Mouse (Mus musculus) midbrain, embryonic 10.5 days (tissue): Measurements from ENCODE around the gene Tusc2. TPM values are rescaled to one million over a fixed set of nuclear protein-coding genes. Genes with fewer than 3 reads are reported as not detected.

Experiments used
- DNase-seq: peaks from one replicate; pipeline ENCODE4 v3.0.0-alpha.2; 2017; ENCODE audit warnings: low spot score
- H3K27ac ChIP-seq: fragments of 300-500 bp; sonication (generic); replicated peaks from 2 replicates; pipeline ENCODE4 v1.5.1; 2016; ENCODE audit warnings: mild to moderate bottlenecking
- H3K27me3 ChIP-seq: fragments of 300-500 bp; sonication (generic); 2 replicates; pipeline ENCODE4 v1.6.1; 2016; ENCODE audit warnings: low read depth, mild to moderate bottlenecking; ENCODE audit not compliant: poor library complexity, severe bottlenecking
- H3K36me3 ChIP-seq: fragments of 300-500 bp; sonication (generic); 2 replicates; pipeline ENCODE4 v1.6.1; 2016; ENCODE audit warnings: mild to moderate bottlenecking, moderate library complexity
- H3K4me1 ChIP-seq: fragments of 300-500 bp; sonication (generic); 2 replicates; pipeline ENCODE4 v1.6.1; 2016
- H3K4me3 ChIP-seq: fragments of 300-500 bp; sonication (generic); 2 replicates; pipeline ENCODE4 v1.5.1; 2016; ENCODE audit warnings: mild to moderate bottlenecking, moderate library complexity
- H3K9me3 ChIP-seq: fragments of 300-500 bp; sonication (generic); replicated peaks from 2 replicates; pipeline ENCODE4 v1.6.1; 2016; ENCODE audit warnings: mild to moderate bottlenecking
- WGBS: fragments of 180-500 bp; shearing (Covaris S2); methylation state at CpG from one replicate; pipeline ENCODE4 v1.1.7; 2016; 5-methylcytosine and 5-hydroxymethylcytosine counted together
- polyA plus RNA-seq: library from polyadenylated mRNA; unstranded; fragments of >200 nt; fragmentation: Nextera tagmentation; extraction: Ambion mirVana; gene quantifications from 2 replicates; pipeline ENCODE4 v1.2.1, GENCODE M21; 2016

Tusc2 gene
- polyA plus RNA-seq, 1 experiment from 2014 or later: 79.2 TPM

DNA sequence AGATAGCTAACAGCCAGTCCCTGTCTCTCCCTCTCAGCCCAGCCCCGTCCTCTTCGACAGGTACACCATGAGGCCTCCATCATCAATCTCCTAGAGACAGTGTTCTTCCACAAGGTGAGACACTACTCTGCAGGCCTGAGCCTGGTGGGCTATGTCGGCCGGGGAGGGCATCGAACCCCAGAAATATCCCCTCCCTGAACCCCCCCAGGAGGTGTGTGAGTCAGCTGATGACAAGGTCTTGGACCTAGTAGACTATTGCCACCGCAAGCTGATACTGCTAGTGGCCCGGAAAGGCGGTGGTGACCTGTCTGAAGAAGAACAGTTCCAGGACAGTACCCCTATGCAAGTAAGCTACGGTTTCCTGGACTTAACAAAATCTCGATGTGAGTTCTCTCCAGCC lies 14.2 kb upstream of the Tusc2 start:
- no peak for DNase-seq
- H3K27ac ChIP-seq: no peak overlapping the region
- no peaks in the 10 kb centered on the region for H3K9me3 ChIP-seq
- peaks cover 71% of the 10 kb centered on the region for H3K4me1 ChIP-seq
- H3K4me3 ChIP-seq: no peak overlapping the region
- peaks cover 63% of the 10 kb centered on the region for H3K27me3 ChIP-seq
- H3K36me3 ChIP-seq: peaks cover 16% of the 10 kb centered on the region
- WGBS: 90% methylated on average over 10 of the region's 10 CpGs

DNA sequence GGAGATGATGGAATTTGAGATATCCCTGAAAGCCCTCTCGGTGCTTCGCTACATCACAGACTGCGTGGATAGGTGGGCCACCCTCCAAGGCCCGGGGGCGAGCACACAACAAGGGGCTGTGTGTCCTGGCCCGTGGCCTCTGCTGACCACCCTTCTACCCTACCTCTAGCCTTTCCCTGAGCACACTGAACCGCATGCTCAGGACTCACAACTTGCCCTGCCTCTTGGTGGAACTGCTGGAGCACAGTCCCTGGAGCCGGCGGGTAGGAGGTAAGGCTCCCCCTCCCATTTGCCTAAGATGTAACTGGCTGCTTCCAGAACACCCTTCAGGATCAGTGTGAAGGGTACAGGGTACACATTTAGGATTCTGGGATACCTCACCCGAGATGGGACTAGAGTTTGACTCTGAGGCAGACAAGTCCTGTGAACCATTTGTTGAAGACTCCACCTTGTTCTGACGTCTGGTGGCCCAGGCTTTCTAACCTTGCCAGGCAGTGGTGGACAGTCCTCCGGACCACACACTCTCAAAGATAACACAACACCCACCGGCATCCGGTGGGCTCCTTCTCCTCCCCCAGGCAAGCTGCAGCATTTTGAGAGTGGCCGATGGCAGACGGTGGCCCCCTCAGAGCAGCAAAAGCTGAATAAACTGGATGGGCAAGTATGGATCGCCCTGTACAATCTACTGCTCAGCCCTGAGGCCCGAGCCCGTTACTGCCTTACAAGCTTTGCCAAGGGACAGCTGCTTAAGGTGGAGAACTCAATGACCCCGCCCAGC lies 13.6 kb upstream of the Tusc2 start:
- H3K9me3 ChIP-seq: no peaks in the 10 kb centered on the region
- peaks cover 76% of the 10 kb centered on the region for H3K4me1 ChIP-seq
- H3K27me3 ChIP-seq: peaks cover 63% of the 10 kb centered on the region
- 89% methylated on average over 20 of the region's 20 CpGs for WGBS
- no peak for DNase-seq
- H3K36me3 ChIP-seq: peaks cover 9% of the 10 kb centered on the region
- 0 out of 2 replicates have a peak overlapping the region, but pooled peaks have one; percentile 58 for H3K4me3 ChIP-seq
- H3K27ac ChIP-seq: no peak overlapping the region

DNA sequence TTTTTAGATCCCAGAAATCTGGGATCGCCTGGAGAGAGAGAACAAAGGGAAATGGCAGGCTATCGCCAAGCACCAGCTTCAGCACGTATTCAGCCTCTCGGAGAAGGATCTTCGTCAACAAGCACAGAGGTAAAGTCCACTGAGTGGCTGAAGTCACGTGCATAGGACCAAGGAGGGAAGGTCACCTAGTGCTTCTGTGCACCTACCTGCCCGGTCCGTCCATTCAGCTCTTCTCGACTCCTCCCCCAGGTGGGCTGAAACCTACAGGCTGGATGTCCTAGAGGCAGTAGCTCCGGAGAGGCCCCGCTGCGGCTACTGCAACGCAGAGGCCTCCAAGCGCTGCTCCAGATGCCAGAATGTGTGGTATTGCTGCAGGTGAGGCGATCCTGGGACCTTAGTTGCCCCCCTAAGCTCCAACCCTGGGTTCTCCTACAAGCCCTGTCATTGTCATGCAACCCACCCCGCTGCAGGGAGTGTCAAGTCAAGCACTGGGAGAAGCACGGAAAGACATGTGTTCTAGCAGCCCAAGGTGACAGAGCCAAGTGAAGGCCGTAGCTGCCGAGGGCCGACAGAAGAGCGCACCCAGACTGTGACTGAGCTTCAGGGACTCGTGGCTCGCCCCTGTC lies 12.5 kb upstream of the Tusc2 start:
- Histone ChIP-seq H3K36me3 (no peaks in the 10 kb centered on the region), H3K4me3 (peak overlapping the region; percentile 58), H3K27me3 (peaks cover 63% of the 10 kb centered on the region), H3K27ac (peak overlapping the region; percentile 80), H3K9me3 (no peaks in the 10 kb centered on the region), H3K4me1 (peaks cover 81% of the 10 kb centered on the region)
- WGBS: 17% methylated on average over 23 of the region's 23 CpGs
- no peak for DNase-seq

DNA sequence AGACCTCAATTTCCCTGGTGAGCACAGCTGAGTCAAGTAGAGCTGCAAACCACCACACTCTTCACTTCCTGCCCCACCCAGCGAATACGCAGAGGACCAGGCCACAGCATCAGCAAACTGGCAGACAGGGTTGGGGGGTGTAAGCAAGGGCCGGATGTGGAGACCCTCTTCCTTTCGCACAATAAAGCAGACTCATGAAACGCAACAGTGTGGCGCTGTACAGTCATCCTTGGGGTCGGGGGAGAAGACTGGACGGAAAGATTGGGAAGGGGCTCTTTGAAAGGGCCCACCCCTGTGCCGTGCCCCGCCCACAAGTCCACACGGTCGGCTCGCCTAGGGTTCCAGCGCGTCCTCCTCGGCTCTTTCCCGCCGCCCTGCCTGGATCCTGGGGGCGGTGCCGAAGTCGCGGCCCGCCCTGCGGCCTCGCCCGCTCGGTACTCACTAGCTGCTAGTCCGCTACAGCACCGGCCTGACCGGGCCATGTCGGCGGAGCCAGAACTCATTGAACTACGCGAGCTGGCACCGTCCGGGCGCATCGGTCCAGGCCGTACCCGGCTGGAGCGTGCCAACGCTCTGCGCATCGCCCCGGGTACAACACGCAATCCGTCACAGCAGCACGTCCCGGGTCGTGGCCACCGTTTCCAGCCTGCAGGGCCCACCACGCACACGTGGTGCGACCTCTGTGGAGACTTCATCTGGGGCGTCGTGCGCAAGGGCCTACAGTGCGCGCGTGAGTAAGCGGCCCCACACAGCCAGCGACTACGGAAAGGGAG lies 11.8 kb upstream of the Tusc2 start, which contains the start of gene Rassf1:
Gene Rassf1 (plus strand): TSS at position 439 of the 773 bp plus-strand sequence.
- peak; percentile 76 for DNase-seq
- H3K27me3 ChIP-seq: peaks cover 63% of the 10 kb centered on the region
- H3K36me3 ChIP-seq: peaks cover under 1% of the 10 kb centered on the region; the same call in 1 of the 2 replicates
- WGBS: under 1% methylated on average over 61 of the region's 63 CpGs
- peaks cover 82% of the 10 kb centered on the region for H3K4me1 ChIP-seq
- H3K4me3 ChIP-seq: peak within 1 kb of the TSS; percentile 58
- peak within 1 kb of the TSS; percentile 80 for H3K27ac ChIP-seq
- H3K9me3 ChIP-seq: no peaks in the 10 kb centered on the region

DNA sequence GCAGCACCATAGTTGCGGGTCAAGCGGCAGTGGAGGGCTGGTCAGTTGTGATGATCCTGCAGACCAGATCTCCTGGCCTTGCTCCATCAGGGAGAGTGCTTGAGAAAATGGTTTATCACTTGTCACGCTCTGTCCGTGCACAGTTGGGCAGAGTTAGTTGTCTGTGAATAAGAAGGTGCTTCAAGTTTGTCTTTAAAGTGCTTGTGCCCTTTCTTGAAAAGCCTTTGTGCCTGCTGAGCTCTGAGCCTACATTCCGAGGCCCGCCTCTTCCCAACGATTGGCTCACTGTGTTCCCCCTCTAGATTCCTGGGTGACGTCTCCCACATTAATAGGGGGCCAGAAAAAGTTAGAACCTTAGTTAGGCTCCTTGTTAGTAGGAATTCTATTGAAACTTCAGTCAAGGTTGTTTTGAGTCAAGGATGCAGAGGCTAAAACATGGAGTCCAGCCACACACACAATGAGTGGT lies 11.1 kb upstream of the Tusc2 start:
- no peak for DNase-seq
- Histone ChIP-seq H3K4me1 (peaks cover 82% of the 10 kb centered on the region), H3K27me3 (peaks cover 63% of the 10 kb centered on the region), H3K9me3 (no peaks in the 10 kb centered on the region), H3K36me3 (peaks cover 6% of the 10 kb centered on the region), H3K27ac (peak overlapping the region; percentile 80), H3K4me3 (peak overlapping the region; percentile 58)
- 3% methylated on average over 8 of the region's 8 CpGs for WGBS

DNA sequence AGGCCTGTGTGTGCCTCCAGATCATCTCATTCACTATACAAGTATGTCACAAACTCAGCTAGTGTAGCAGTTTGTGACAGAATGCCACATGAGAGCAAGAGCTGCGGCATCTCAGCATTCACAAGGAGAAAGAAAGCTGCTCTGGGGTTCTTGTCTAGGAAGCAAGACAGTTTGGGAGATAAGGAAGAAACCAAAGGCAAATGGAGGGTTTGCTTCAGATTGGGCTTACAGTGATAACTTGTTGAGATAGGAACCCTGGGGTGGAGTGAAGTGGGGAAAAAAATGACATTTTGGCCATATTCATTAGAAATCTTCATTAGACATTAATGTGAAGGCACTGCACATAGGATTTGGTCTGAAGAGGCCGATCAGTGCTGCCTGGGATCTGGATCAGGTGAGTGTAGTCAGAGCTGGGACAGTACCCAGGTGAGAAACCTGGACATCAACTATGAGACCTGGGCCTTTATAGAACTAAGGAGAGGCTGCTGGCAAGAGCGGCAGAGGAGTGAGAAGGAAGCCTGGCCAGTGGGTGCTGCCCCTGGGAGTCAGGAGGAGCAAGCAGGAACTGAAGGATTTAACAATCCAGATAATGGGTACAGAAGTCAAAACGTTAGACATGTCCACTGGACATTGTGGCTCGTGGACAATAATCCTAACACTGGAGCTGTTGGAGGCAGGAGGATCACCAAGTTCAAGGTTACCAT lies 10.2 kb upstream of the Tusc2 start:
- Histone ChIP-seq H3K4me3 (peak overlapping the region; percentile 88), H3K27ac (no peak overlapping the region), H3K4me1 (peaks cover 73% of the 10 kb centered on the region), H3K9me3 (no peaks in the 10 kb centered on the region), H3K27me3 (peaks cover 58% of the 10 kb centered on the region), H3K36me3 (peaks cover 16% of the 10 kb centered on the region)
- DNase-seq: no peak
- WGBS: 81% methylated on average over 5 of the region's 5 CpGs

DNA sequence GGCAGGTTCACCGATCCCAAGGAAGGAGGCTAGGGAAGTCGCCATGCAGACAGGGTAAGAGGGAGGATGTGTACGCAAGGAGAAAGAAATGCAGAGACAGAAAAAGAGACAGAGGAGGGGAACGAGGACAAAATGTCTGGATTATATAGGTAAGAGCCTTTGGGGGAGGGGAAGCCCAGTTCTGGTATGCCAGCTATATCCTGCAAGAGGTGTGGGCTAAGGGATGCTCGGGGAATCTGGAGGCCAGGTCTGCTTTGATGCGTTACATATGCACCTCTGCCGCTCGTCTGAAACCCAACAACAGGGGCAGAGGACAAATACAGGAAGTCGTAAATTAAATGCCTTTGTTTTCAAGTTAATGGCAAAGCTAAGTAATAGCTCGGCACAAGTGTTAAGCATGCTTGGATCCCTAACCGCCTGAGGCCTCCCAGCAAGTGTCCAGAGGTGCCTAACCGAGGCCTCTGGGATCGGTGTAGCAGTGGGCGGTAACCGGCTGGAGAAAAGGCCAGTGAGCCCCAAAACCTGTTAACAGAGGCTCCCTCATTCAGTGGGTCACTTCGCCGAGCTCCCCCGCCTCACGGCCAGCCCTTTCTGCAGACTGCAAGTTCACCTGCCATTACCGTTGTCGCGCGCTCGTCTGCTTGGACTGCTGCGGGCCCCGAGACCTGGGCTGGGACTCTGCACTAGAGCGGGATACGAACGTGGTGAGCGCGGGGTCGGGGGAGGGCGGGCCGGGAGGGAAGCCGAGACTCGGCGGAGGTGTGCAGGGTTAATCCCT lies 9.3 kb upstream of the Tusc2 start:
- H3K4me3 ChIP-seq: peak overlapping the region; percentile 88

DNA sequence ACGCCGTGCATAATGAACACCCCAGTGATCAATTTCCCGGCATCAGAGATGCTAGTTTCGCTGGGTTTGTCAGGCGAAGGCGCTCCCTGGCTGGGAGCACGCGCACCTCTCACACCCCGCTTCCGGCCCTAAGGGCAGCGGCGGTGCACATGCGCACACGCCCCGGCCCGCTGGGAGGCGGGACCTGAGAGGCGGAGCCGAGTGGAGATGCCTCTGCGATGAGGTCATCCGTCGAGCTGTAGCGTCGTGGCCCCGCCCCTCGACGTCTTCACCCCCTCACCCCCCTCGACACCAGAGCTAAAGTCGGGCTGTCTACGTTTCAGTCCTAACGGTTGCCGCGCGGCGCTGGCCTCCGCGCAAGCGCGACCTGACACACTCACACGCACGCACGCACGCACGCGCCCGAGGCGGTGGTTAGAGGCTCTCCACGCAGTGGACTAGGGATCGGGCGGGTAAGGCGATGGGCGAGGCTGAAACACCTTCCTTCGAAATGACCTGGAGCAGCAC lies 8.7 kb upstream of the Tusc2 start:
- H3K4me1 ChIP-seq: peaks cover 69% of the 10 kb centered on the region
- DNase-seq: peak; percentile 98
- peak overlapping the region; percentile 88 for H3K4me3 ChIP-seq
- WGBS: under 1% methylated on average over 53 of the region's 53 CpGs
- H3K36me3 ChIP-seq: peaks cover 31% of the 10 kb centered on the region
- H3K27me3 ChIP-seq: peaks cover 43% of the 10 kb centered on the region
- H3K9me3 ChIP-seq: no peaks in the 10 kb centered on the region
- peak overlapping the region; percentile 96 for H3K27ac ChIP-seq

More for the DNA sequence above, 9.3 kb upstream of the Tusc2 start:
- Histone ChIP-seq H3K36me3 (peaks cover 24% of the 10 kb centered on the region), H3K4me1 (peaks cover 69% of the 10 kb centered on the region), H3K27ac (peak overlapping the region; percentile 96), H3K9me3 (no peaks in the 10 kb centered on the region), H3K27me3 (peaks cover 50% of the 10 kb centered on the region)
- 9% methylated on average over 37 of the region's 37 CpGs for WGBS
- DNase-seq: no peak

DNA sequence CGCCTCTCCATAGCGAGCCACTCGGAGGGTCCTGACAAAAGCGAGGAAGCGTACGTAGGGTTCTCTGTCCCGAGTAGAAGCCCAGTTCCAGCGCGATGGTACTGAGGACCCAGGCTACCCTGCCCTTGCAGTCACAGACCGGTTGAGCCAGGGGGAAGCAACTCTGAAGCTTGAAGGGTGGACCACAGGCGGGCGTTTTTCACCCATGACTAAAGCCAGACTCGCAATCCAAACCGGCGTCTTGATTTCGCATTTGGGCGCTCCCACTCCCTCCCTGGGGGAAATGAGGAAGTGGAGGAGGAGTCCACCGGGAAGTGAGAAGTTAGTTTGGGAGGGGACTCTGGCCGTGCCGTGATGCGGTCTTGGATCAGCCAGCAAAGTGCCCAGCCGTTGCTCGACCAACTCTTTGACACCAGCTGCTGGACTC lies 8.0 kb upstream of the Tusc2 start:
- Histone ChIP-seq H3K9me3 (no peaks in the 10 kb centered on the region), H3K4me3 (peak overlapping the region; percentile 88), H3K27me3 (peaks cover 36% of the 10 kb centered on the region), H3K27ac (peak overlapping the region; percentile 96), H3K4me1 (peaks cover 65% of the 10 kb centered on the region), H3K36me3 (peaks cover 38% of the 10 kb centered on the region)
- under 1% methylated on average over 23 of the region's 23 CpGs for WGBS
- DNase-seq: no peak

DNA sequence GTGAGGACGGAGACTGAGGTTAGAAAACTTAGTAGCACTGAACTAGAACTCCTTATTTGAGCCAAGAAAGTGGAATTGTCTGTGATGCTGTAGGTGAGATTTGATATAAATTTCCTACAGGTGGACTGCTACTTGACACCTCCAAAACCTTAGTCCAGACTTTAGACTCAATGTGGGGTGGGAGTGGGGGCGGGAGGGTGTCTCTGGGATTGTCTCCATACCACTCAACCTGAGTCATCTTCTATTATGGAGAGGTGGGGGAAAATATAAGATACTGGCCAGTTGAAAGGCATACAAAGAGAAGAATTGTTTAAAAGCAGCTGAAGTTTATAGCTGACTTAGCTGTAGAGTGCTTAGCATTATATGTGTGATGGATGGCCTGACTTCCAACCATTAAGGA lies 7.4 kb upstream of the Tusc2 start:
- Histone ChIP-seq H3K27me3 (peaks cover 30% of the 10 kb centered on the region), H3K27ac (peak overlapping the region; percentile 96), H3K36me3 (peaks cover 44% of the 10 kb centered on the region), H3K4me1 (peaks cover 59% of the 10 kb centered on the region), H3K4me3 (peak overlapping the region; percentile 88), H3K9me3 (no peaks in the 10 kb centered on the region)
- no peak for DNase-seq
- WGBS: 56% methylated on average over 2 of the region's 2 CpGs

DNA sequence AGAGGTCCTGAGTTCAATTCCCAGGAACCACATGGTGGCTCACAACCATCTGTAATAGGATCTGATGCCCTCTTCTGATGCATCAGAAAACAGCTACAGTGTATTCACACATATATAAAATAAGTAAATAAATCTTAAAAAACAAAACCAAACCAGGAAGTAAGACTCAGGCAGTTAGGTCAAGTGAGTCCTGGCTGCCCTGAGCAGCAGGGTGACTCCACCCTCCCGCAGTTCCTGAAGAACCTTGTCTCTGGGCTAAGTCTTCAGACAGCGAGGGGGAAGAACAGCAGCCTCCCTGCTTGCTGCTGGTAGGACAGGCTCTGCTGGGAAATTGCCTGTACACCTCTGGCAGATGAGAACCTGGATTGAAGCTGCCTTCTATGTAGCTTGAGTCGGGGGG lies 6.7 kb upstream of the Tusc2 start:
- DNase-seq: no peak
- H3K4me1 ChIP-seq: peaks cover 52% of the 10 kb centered on the region
- peaks cover 51% of the 10 kb centered on the region for H3K36me3 ChIP-seq
- H3K27me3 ChIP-seq: peaks cover 23% of the 10 kb centered on the region
- H3K27ac ChIP-seq: no peak overlapping the region
- H3K4me3 ChIP-seq: peak overlapping the region; percentile 88
- no peaks in the 10 kb centered on the region for H3K9me3 ChIP-seq
- WGBS: 85% methylated on average over 3 of the region's 3 CpGs
